Mouse (Mus musculus): ENCODE results near the gene Tfe3. TPM values are rescaled to one million over a fixed set of nuclear protein-coding genes. Genes with fewer than 3 reads are reported as not detected.
A peak's percentile ranks its signal among the peaks of the same experiment; 100 is the strongest.

Gene Tfe3
- polyA plus RNA-seq, 1 experiment from 2014 or later = 15.9 TPM

GRCm38 (mm10) chrX:7765281-7765670, 2.9 kb downstream of the Tfe3 start:
- Histone ChIP-seq H3K36me3 (ENCODE audit: control insufficient read depth, insufficient read depth, low read length) (peaks cover 2% of the 10 kb centered on the region; the same call in 1 of the 2 replicates), H3K9ac (ENCODE audit: low read depth, low read length) (peak overlapping the region; percentile 40; the same call in 1 of the 2 replicates), H3K4me2 (peak overlapping the region; percentile 83), H3K4me3 (ENCODE audit: low read depth, low read length) (peak overlapping the region; percentile 73), H3K27me3 (replicated peaks; ENCODE audit: control insufficient read depth, insufficient read depth, low read length) (no peaks in the 10 kb centered on the region), H3K4me1 (replicated peaks; ENCODE audit: control insufficient read depth, insufficient read depth, low read length) (peaks cover 18% of the 10 kb centered on the region), H3K27ac (ENCODE audit: low read depth, low read length) (no peak overlapping the region; the same call in 1 of the 2 replicates), H3K9me3 (ENCODE audit: control insufficient read depth, low read length) (no peaks in the 10 kb centered on the region)
- ATAC-seq (replicated peaks; ENCODE audit: low FRiP score) (no peak), DNase-seq (ENCODE audit: low spot score) (no peak)
- 20% methylated on average over 13 of the region's 13 CpGs for WGBS

GRCm38 (mm10) chrX:7765764-7766163, 3.4 kb downstream of the Tfe3 start:
- Histone ChIP-seq H3K4me2 (peak overlapping the region; percentile 83), H3K36me3 (ENCODE audit: control insufficient read depth, insufficient read depth, low read length) (peaks cover 2% of the 10 kb centered on the region; the same call in 1 of the 2 replicates), H3K9ac (ENCODE audit: low read depth, low read length) (no peak overlapping the region), H3K4me1 (replicated peaks; ENCODE audit: control insufficient read depth, insufficient read depth, low read length) (peaks cover 18% of the 10 kb centered on the region), H3K27ac (ENCODE audit: low read depth, low read length) (no peak overlapping the region), H3K9me3 (ENCODE audit: control insufficient read depth, low read length) (no peaks in the 10 kb centered on the region), H3K4me3 (ENCODE audit: low read depth, low read length) (peak overlapping the region; percentile 73), H3K27me3 (replicated peaks; ENCODE audit: control insufficient read depth, insufficient read depth, low read length) (no peaks in the 10 kb centered on the region)
- DNase-seq (ENCODE audit: low spot score) = peak; percentile 61
- WGBS = 9% methylated on average over 11 of the region's 11 CpGs
- ATAC-seq (replicated peaks; ENCODE audit: low FRiP score) = peak; percentile 52

- Histone ChIP-seq H3K4me3 (ENCODE audit: low read depth, low read length) (no peak overlapping the region), H3K27me3 (replicated peaks; ENCODE audit: control insufficient read depth, insufficient read depth, low read length) (no peaks in the 10 kb centered on the region), H3K27ac (ENCODE audit: low read depth, low read length) (peak overlapping the region; percentile 66), H3K4me1 (replicated peaks; ENCODE audit: control insufficient read depth, insufficient read depth, low read length) (peaks cover 11% of the 10 kb centered on the region), H3K36me3 (ENCODE audit: control insufficient read depth, insufficient read depth, low read length) (peaks cover 2% of the 10 kb centered on the region; the same call in 1 of the 2 replicates), H3K9me3 (ENCODE audit: control insufficient read depth, low read length) (no peaks in the 10 kb centered on the region), H3K4me2 (peak overlapping the region; percentile 40; the same call in 1 of the 2 replicates), H3K9ac (ENCODE audit: low read depth, low read length) (peak overlapping the region; percentile 14; the same call in 1 of the 2 replicates)
- DNase-seq (ENCODE audit: low spot score) = no peak
- WGBS = 58% methylated on average over 7 of the region's 7 CpGs
- ATAC-seq (replicated peaks; ENCODE audit: low FRiP score) = peak; percentile 46
Observed at GRCm38 (mm10) chrX:7769302-7770017, 7.1 kb downstream of the Tfe3 start.

DNA sequence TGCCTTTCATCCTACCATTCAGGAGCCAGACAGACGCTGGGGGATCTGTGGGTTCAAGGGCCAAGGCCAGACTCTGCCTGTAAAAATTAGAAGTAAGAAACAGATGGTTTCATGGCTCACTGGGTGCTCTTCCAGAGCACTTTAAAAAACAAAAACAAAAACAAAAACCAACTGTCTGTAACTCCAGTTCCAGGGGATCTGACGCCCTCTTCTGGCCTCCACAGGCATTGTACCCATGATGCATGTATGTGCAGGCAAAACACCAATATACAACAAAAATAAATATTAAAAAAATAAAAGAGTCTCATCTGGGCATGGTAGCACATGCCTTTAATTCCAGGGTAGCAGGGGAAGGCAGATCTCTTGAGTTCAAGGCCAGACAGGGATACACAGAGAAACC, 10.4 kb downstream of the Tfe3 start:
- no peak overlapping the region for H3K4me3 ChIP-seq (ENCODE audit: low read depth, low read length)

GRCm38 (mm10) chrX:7775501-7776205, 13.3 kb downstream of the Tfe3 start:
- H3K9ac ChIP-seq (ENCODE audit: low read depth, low read length) = no peak overlapping the region
- H3K4me1 ChIP-seq (replicated peaks; ENCODE audit: control insufficient read depth, insufficient read depth, low read length) = no peaks in the 10 kb centered on the region; the same call in 1 of the 2 replicates
- no peak for DNase-seq (ENCODE audit: low spot score)
- H3K4me3 ChIP-seq (ENCODE audit: low read depth, low read length) = no peak overlapping the region
- H3K27ac ChIP-seq (ENCODE audit: low read depth, low read length) = no peak overlapping the region
- no peaks in the 10 kb centered on the region for H3K9me3 ChIP-seq (ENCODE audit: control insufficient read depth, low read length)
- H3K4me2 ChIP-seq = no peak overlapping the region
- H3K36me3 ChIP-seq (ENCODE audit: control insufficient read depth, insufficient read depth, low read length) = no peaks in the 10 kb centered on the region; the same call in 1 of the 2 replicates
- no peak for ATAC-seq (replicated peaks; ENCODE audit: low FRiP score)
- no peaks in the 10 kb centered on the region for H3K27me3 ChIP-seq (replicated peaks; ENCODE audit: control insufficient read depth, insufficient read depth, low read length)
- 68% methylated on average over 9 of the region's 9 CpGs for WGBS

More for the DNA sequence above, 10.4 kb downstream of the Tfe3 start:
- WGBS = 49% methylated on average over 2 of the region's 2 CpGs
- H3K9ac ChIP-seq (ENCODE audit: low read depth, low read length) = no peak overlapping the region
- no peak for ATAC-seq (replicated peaks; ENCODE audit: low FRiP score)
- H3K27ac ChIP-seq (ENCODE audit: low read depth, low read length) = no peak overlapping the region
- no peaks in the 10 kb centered on the region for H3K27me3 ChIP-seq (replicated peaks; ENCODE audit: control insufficient read depth, insufficient read depth, low read length)
- H3K4me1 ChIP-seq (replicated peaks; ENCODE audit: control insufficient read depth, insufficient read depth, low read length) = no peaks in the 10 kb centered on the region; the same call in 1 of the 2 replicates
- peaks cover 2% of the 10 kb centered on the region; the same call in 1 of the 2 replicates for H3K36me3 ChIP-seq (ENCODE audit: control insufficient read depth, insufficient read depth, low read length)
- H3K9me3 ChIP-seq (ENCODE audit: control insufficient read depth, low read length) = no peaks in the 10 kb centered on the region
- H3K4me2 ChIP-seq = no peak overlapping the region
- no peak for DNase-seq (ENCODE audit: low spot score)

GRCm38 (mm10) chrX:7776329-7777082, 14.1 kb downstream of the Tfe3 start:
- WGBS = 41% methylated on average over 8 of the region's 8 CpGs

GRCm38 (mm10) chrX:7778450-7779244, 16.3 kb downstream of the Tfe3 start:
- ATAC-seq (replicated peaks; ENCODE audit: low FRiP score) (peak; percentile 81), DNase-seq (ENCODE audit: low spot score) (no peak)
- H3K4me1 ChIP-seq (replicated peaks; ENCODE audit: control insufficient read depth, insufficient read depth, low read length) = no peaks in the 10 kb centered on the region; the same call in 1 of the 2 replicates
- H3K9ac ChIP-seq (ENCODE audit: low read depth, low read length) = no peak overlapping the region
- H3K27ac ChIP-seq (ENCODE audit: low read depth, low read length) = peak overlapping the region; percentile 90
- H3K4me2 ChIP-seq = peak overlapping the region; percentile 46
- H3K4me3 ChIP-seq (ENCODE audit: low read depth, low read length) = no peak overlapping the region
- H3K9me3 ChIP-seq (ENCODE audit: control insufficient read depth, low read length) = no peaks in the 10 kb centered on the region
- H3K36me3 ChIP-seq (ENCODE audit: control insufficient read depth, insufficient read depth, low read length) = no peaks in the 10 kb centered on the region; the same call in 1 of the 2 replicates
- no peaks in the 10 kb centered on the region for H3K27me3 ChIP-seq (replicated peaks; ENCODE audit: control insufficient read depth, insufficient read depth, low read length)
- 47% methylated on average over 7 of the region's 7 CpGs for WGBS

More at GRCm38 (mm10) chrX:7776329-7777082, 14.1 kb downstream of the Tfe3 start:
- no peak for DNase-seq (ENCODE audit: low spot score)
- peak; percentile 67 for ATAC-seq (replicated peaks; ENCODE audit: low FRiP score)
- no peak overlapping the region for H3K9ac ChIP-seq (ENCODE audit: low read depth, low read length)
- peak overlapping the region; percentile 25; the same call in 1 of the 2 replicates for H3K27ac ChIP-seq (ENCODE audit: low read depth, low read length)
- no peak overlapping the region for H3K4me3 ChIP-seq (ENCODE audit: low read depth, low read length)
- H3K4me2 ChIP-seq = no peak overlapping the region
- no peaks in the 10 kb centered on the region; the same call in 1 of the 2 replicates for H3K36me3 ChIP-seq (ENCODE audit: control insufficient read depth, insufficient read depth, low read length)
- H3K4me1 ChIP-seq (replicated peaks; ENCODE audit: control insufficient read depth, insufficient read depth, low read length) = no peaks in the 10 kb centered on the region; the same call in 1 of the 2 replicates
- H3K27me3 ChIP-seq (replicated peaks; ENCODE audit: control insufficient read depth, insufficient read depth, low read length) = no peaks in the 10 kb centered on the region
- no peaks in the 10 kb centered on the region for H3K9me3 ChIP-seq (ENCODE audit: control insufficient read depth, low read length)
